Mouse (Mus musculus): ENCODE measurements around the gene Sh2b3. TPM values are rescaled to one million over a fixed set of nuclear protein-coding genes. Genes with fewer than 3 reads are reported as not detected.

The Sh2b3 gene
- polyA plus RNA-seq, 1 experiment from 2014 or later, result 15.7 TPM

DNA sequence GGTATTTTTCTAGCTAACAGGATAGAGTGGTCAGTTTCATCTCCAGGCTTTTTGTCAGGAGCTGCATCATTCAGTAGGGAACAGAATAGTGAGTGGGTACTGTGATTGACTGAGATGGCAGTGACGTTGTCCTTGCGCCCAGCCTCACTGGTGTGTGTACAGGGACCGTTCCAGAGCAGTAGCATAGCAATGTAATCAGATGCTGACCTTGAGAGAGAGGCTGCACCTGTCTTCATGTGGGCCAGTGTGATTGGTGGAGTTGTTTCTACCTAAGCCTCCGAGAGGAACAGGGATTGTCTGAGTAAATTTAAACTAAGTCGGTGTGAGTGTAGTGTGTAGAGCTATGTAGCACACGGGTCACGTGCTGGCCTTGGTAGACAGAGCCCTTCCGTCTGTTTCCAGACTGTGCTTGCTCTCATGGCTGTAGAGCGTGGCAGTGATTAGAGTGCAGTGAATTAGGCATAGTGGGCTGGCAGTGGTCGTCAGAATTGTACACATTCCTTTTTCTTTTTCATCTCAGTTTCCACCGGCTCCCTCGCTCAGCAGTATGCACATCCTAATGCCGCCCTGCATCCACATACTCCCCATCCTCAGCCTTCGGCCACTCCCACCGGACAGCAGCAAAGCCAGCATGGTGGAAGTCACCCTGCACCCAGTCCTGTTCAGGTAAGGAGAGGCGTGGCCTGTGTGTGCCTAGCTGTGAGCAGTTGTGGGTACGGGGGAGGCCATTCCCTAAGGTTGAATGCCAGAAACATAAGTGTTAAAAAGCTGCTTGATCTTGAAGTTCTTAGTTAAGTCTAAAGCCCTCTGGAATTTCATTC lies 26.9 kb downstream of the Sh2b3 start:
- Histone ChIP-seq H3K4me2 (no peak overlapping the region), H3K9ac (no peak overlapping the region), H3K27ac (no peak overlapping the region), H3K9me3 (no peaks in the 10 kb centered on the region), H3K4me3 (replicated peaks) (no peak overlapping the region), H3K36me3 (peaks cover 42% of the 10 kb centered on the region), H3K27me3 (replicated peaks) (no peaks in the 10 kb centered on the region), H3K4me1 (0 out of 2 replicates have a peak, but pooled peaks cover 3% of the 10 kb centered on the region)
- no peak for ATAC-seq (ENCODE audit: insufficient read depth, low FRiP score, low read depth)
- 81% methylated on average over 17 of the region's 17 CpGs for WGBS

DNA sequence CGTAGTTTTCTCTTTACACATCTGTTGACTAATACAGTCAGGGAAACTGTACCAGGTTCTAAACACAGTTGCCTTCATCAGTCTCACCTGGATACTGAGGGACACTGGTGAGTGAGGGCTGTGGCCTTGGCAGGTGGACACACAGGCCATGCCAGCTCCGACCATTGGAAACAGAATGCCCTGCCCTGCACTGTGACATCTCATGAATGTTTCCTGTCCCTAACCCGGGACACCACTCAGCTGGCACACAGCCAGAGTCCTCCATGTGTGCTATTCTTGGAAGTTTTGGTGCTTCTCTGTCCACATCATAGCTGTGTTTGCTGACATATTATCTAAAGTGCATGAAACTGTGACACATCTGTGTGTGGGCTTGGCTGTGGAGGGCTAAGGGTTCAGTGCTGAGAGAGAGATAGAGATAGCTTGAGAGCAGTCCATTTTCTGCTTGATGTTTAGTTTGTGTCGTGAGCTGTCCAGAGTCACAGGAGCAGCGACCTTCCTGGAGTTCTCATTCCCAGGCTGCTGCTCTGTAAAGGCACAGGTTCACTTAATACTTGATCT lies 27.7 kb downstream of the Sh2b3 start:
- Histone ChIP-seq H3K9ac (no peak overlapping the region), H3K9me3 (no peaks in the 10 kb centered on the region), H3K4me2 (no peak overlapping the region), H3K27ac (no peak overlapping the region), H3K27me3 (replicated peaks) (no peaks in the 10 kb centered on the region), H3K36me3 (peaks cover 38% of the 10 kb centered on the region), H3K4me1 (0 out of 2 replicates have a peak, but pooled peaks cover 3% of the 10 kb centered on the region), H3K4me3 (replicated peaks) (no peak overlapping the region)
- no peak for ATAC-seq (ENCODE audit: insufficient read depth, low FRiP score, low read depth)
- 61% methylated on average over 5 of the region's 5 CpGs for WGBS

GRCm38 (mm10) chr5:121808202-121808601 lies 29.2 kb downstream of the Sh2b3 start:
- Histone ChIP-seq H3K27me3 (replicated peaks) (no peaks in the 10 kb centered on the region), H3K4me2 (no peak overlapping the region), H3K4me1 (0 out of 2 replicates have a peak, but pooled peaks cover 3% of the 10 kb centered on the region), H3K9me3 (no peaks in the 10 kb centered on the region), H3K27ac (no peak overlapping the region), H3K4me3 (replicated peaks) (no peak overlapping the region), H3K36me3 (peaks cover 43% of the 10 kb centered on the region), H3K9ac (no peak overlapping the region)
- ATAC-seq (ENCODE audit: insufficient read depth, low FRiP score, low read depth), result no peak
- 91% methylated on average over 2 of the region's 2 CpGs for WGBS

DNA sequence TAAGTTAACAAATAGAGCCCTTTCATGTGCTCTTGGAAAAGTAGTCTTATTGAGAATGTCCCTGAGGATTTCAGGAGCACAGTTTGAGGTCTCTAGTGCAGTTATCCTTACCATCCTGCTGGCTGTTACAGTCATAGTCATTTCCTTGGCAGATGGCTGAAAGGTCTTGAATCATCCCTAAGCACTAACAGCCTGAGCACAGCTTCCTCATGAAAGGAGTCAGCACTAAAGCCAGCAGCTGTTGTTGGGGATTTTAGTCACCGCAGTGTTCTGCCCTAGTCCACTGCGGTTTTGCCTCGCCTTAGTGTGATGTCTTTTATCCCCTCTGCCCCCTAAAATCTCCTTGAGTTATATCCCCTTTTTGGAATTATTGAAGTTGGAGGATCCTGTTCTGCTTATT lies 30.3 kb downstream of the Sh2b3 start:
- H3K4me3 ChIP-seq (replicated peaks), result no peak overlapping the region
- H3K27me3 ChIP-seq (replicated peaks), result no peaks in the 10 kb centered on the region
- no peak for ATAC-seq (ENCODE audit: insufficient read depth, low FRiP score, low read depth)
- H3K27ac ChIP-seq, result peak overlapping the region; percentile 14; the same call in 1 of the 2 replicates
- 0 out of 2 replicates have a peak, but pooled peaks cover 3% of the 10 kb centered on the region for H3K4me1 ChIP-seq
- no peaks in the 10 kb centered on the region for H3K9me3 ChIP-seq
- no peak overlapping the region for H3K9ac ChIP-seq
- H3K36me3 ChIP-seq, result peaks cover 43% of the 10 kb centered on the region
- WGBS, result 62% methylated on average over 3 of the region's 3 CpGs
- no peak overlapping the region for H3K4me2 ChIP-seq

- peaks cover 50% of the 10 kb centered on the region for H3K36me3 ChIP-seq
- no peaks in the 10 kb centered on the region for H3K4me1 ChIP-seq
- H3K4me2 ChIP-seq, result no peak overlapping the region
- 95% methylated on average over 2 of the region's 2 CpGs for WGBS
- ATAC-seq (ENCODE audit: insufficient read depth, low FRiP score, low read depth), result no peak
- no peak overlapping the region for H3K9ac ChIP-seq
- H3K27me3 ChIP-seq (replicated peaks), result no peaks in the 10 kb centered on the region
- no peaks in the 10 kb centered on the region for H3K9me3 ChIP-seq
- H3K27ac ChIP-seq, result no peak overlapping the region
- no peak overlapping the region for H3K4me3 ChIP-seq (replicated peaks)
Measured at GRCm38 (mm10) chr5:121798447-121798846, 39.0 kb downstream of the Sh2b3 start.

GRCm38 (mm10) chr5:121795800-121796199 lies 41.6 kb downstream of the Sh2b3 start:
- Histone ChIP-seq H3K4me2 (no peak overlapping the region), H3K36me3 (peaks cover 41% of the 10 kb centered on the region), H3K9me3 (no peaks in the 10 kb centered on the region), H3K9ac (no peak overlapping the region), H3K27ac (no peak overlapping the region), H3K4me1 (no peaks in the 10 kb centered on the region), H3K4me3 (replicated peaks) (no peak overlapping the region), H3K27me3 (replicated peaks) (no peaks in the 10 kb centered on the region)
- WGBS, result 81% methylated on average over 3 of the region's 3 CpGs
- ATAC-seq (ENCODE audit: insufficient read depth, low FRiP score, low read depth), result no peak

- Histone ChIP-seq H3K9ac (no peak overlapping the region), H3K27ac (no peak overlapping the region), H3K4me1 (no peaks in the 10 kb centered on the region), H3K4me3 (replicated peaks) (no peak overlapping the region), H3K4me2 (no peak overlapping the region), H3K27me3 (replicated peaks) (no peaks in the 10 kb centered on the region), H3K9me3 (no peaks in the 10 kb centered on the region), H3K36me3 (peaks cover 34% of the 10 kb centered on the region)
- ATAC-seq (ENCODE audit: insufficient read depth, low FRiP score, low read depth), result no peak
- 89% methylated on average over 5 of the region's 5 CpGs for WGBS
Measured at GRCm38 (mm10) chr5:121791026-121791425, 46.4 kb downstream of the Sh2b3 start.

- 47% methylated on average over 10 of the region's 10 CpGs for WGBS
- peaks cover 20% of the 10 kb centered on the region for H3K36me3 ChIP-seq
- H3K27ac ChIP-seq, result peak overlapping the region; percentile 65
- peak; percentile 47; the same call in 1 of the 2 replicates for ATAC-seq (ENCODE audit: insufficient read depth, low FRiP score, low read depth)
- H3K4me1 ChIP-seq, result peaks cover 6% of the 10 kb centered on the region; the same call in 1 of the 2 replicates
- H3K9ac ChIP-seq, result no peak overlapping the region
- H3K4me3 ChIP-seq (replicated peaks), result no peak overlapping the region
- no peaks in the 10 kb centered on the region for H3K27me3 ChIP-seq (replicated peaks)
- H3K4me2 ChIP-seq, result no peak overlapping the region
- no peaks in the 10 kb centered on the region for H3K9me3 ChIP-seq
Measured at GRCm38 (mm10) chr5:121783862-121784500, 53.5 kb downstream of the Sh2b3 start.

GRCm38 (mm10) chr5:121782467-121782866 lies 55.0 kb downstream of the Sh2b3 start:
- Histone ChIP-seq H3K9me3 (no peaks in the 10 kb centered on the region), H3K27ac (no peak overlapping the region), H3K9ac (no peak overlapping the region), H3K36me3 (peaks cover 18% of the 10 kb centered on the region), H3K4me2 (no peak overlapping the region), H3K4me3 (replicated peaks) (no peak overlapping the region), H3K27me3 (replicated peaks) (no peaks in the 10 kb centered on the region), H3K4me1 (peaks cover 6% of the 10 kb centered on the region; the same call in 1 of the 2 replicates)
- whole genome bisulfite sequencing, result 60% methylated on average over 4 of the region's 4 CpGs
- no peak for ATAC-seq (ENCODE audit: insufficient read depth, low FRiP score, low read depth)

DNA sequence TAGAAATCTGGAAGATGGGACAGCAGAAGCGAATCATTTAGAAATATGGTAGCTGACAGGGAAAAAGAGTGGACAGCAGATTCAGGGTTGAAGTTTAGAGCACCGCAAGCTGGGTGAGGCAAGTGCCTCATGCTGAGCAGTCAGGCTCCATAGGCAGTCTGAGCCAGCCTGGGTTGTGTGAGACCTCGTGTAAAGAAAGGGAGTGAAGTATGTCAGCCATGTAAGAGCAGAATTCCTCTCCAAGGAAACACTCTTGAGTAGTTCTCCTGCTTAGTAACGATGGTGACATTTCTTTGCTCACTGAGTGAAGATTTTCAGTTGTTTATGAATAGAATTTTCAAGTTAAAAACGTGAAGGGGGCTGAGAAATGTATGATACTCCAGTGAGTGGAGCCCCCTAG lies 57.3 kb downstream of the Sh2b3 start:
- H3K27ac ChIP-seq, result no peak overlapping the region
- 78% methylated on average over 5 of the region's 5 CpGs for WGBS
- H3K36me3 ChIP-seq, result peaks cover 5% of the 10 kb centered on the region; the same call in 1 of the 2 replicates

GRCm38 (mm10) chr5:121778485-121779119 lies 58.8 kb downstream of the Sh2b3 start:
- no peak overlapping the region for H3K9ac ChIP-seq
- ATAC-seq (ENCODE audit: insufficient read depth, low FRiP score, low read depth), result no peak
- no peak overlapping the region for H3K4me2 ChIP-seq
- no peak overlapping the region for H3K4me3 ChIP-seq (replicated peaks)
- peaks cover 8% of the 10 kb centered on the region; the same call in 1 of the 2 replicates for H3K36me3 ChIP-seq
- no peak overlapping the region for H3K27ac ChIP-seq
- 73% methylated on average over 7 of the region's 7 CpGs for WGBS
- no peaks in the 10 kb centered on the region for H3K27me3 ChIP-seq (replicated peaks)
- no peaks in the 10 kb centered on the region for H3K9me3 ChIP-seq
- H3K4me1 ChIP-seq, result peaks cover under 1% of the 10 kb centered on the region; the same call in 1 of the 2 replicates

More for the DNA sequence above, 57.3 kb downstream of the Sh2b3 start:
- no peak overlapping the region for H3K9ac ChIP-seq
- H3K9me3 ChIP-seq, result no peaks in the 10 kb centered on the region
- ATAC-seq (ENCODE audit: insufficient read depth, low FRiP score, low read depth), result no peak
- H3K4me1 ChIP-seq, result peaks cover 6% of the 10 kb centered on the region; the same call in 1 of the 2 replicates
- no peak overlapping the region for H3K4me3 ChIP-seq (replicated peaks)
- H3K27me3 ChIP-seq (replicated peaks), result no peaks in the 10 kb centered on the region
- no peak overlapping the region for H3K4me2 ChIP-seq

Data from stomach, embryonic 15.5 days (tissue).